Mouse (Mus musculus): ENCODE results near the gene Slc25a26. TPM values are rescaled to one million over a fixed set of nuclear protein-coding genes. Genes with fewer than 3 reads are reported as not detected.

Gene Slc25a26
- polyA plus RNA-seq, 1 experiment from 2014 or later: 9.1 TPM

DNA sequence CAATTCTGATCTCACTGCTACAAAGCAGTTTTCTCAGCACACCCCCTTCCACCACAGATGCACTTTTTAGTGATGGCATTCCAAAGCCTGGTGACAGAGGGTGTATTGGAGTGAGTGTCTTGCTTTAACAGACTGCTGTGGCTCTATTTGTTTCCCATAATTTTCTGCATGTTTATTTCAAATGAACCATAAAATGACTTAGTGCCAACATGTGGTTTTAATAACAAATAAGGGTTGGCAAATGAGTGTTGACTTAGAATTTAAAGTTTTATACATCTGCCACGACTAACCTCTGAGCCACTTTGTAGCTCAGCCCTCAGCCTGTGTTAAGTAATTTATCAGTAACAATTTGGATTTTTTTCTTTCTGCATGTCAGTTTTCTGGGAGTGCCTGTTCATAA is 61.2 kb downstream of the Slc25a26 start:
- Histone ChIP-seq H3K4me1 (no peaks in the 10 kb centered on the region), H3K27me3 (no peaks in the 10 kb centered on the region), H3K4me2 (replicated peaks) (no peak overlapping the region), H3K9me3 (no peaks in the 10 kb centered on the region), H3K4me3 (no peak overlapping the region), H3K36me3 (no peaks in the 10 kb centered on the region), H3K27ac (replicated peaks) (no peak overlapping the region), H3K9ac (replicated peaks) (no peak overlapping the region)
- no peak for ATAC-seq (replicated peaks)
- WGBS: 70% methylated on average over 1 of the region's 1 CpGs

DNA sequence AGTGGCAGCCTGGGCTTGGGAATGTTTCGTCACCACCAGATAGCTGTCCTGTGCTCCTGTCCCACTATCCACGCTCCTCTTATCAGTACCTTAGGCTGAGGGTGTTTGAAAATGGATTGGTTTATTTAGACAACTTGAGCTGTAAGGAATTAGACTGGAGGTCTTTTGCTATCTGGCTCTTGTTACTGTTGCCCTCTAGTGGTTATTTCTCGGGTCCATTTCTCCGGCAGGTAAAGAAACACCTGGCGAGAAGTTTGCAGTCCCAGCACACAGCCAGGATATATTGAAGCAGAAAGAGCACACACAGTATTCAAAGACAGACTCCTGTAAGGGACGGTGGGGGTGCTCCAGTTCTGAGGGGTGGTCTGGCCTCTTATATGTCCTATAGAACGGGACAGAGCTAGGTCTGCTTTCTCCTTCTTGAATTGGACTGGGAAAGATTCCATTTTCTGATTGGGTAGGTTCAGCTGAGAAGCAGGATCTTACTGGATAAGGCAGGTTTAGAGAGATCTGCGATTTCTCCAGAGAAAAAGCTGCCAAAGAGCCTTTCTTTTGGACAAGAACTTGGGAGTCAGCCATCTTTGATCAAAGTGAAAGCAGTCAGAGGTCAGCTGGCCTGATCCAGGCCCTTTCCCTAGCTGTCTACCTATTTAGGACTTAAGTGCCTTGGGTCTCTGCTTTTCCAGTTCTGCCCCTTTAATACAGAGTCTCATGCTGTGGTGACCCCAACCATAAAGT is 63.2 kb downstream of the Slc25a26 start:
- no peak overlapping the region for H3K4me2 ChIP-seq (replicated peaks)
- H3K4me1 ChIP-seq: no peaks in the 10 kb centered on the region
- H3K9ac ChIP-seq (replicated peaks): no peak overlapping the region
- H3K27ac ChIP-seq (replicated peaks): no peak overlapping the region
- no peaks in the 10 kb centered on the region for H3K27me3 ChIP-seq
- WGBS: 61% methylated on average over 8 of the region's 8 CpGs
- no peak for ATAC-seq (replicated peaks)
- no peaks in the 10 kb centered on the region for H3K36me3 ChIP-seq
- no peak overlapping the region for H3K4me3 ChIP-seq
- no peaks in the 10 kb centered on the region for H3K9me3 ChIP-seq

GRCm38 (mm10) chr6:94565766-94566165 is 65.6 kb downstream of the Slc25a26 start:
- 95% methylated on average over 2 of the region's 2 CpGs for WGBS
- Histone ChIP-seq H3K9ac (replicated peaks) (no peak overlapping the region), H3K9me3 (no peaks in the 10 kb centered on the region), H3K27ac (replicated peaks) (no peak overlapping the region), H3K4me2 (replicated peaks) (no peak overlapping the region), H3K27me3 (no peaks in the 10 kb centered on the region), H3K4me1 (no peaks in the 10 kb centered on the region), H3K36me3 (no peaks in the 10 kb centered on the region), H3K4me3 (no peak overlapping the region)
- ATAC-seq (replicated peaks): no peak

DNA sequence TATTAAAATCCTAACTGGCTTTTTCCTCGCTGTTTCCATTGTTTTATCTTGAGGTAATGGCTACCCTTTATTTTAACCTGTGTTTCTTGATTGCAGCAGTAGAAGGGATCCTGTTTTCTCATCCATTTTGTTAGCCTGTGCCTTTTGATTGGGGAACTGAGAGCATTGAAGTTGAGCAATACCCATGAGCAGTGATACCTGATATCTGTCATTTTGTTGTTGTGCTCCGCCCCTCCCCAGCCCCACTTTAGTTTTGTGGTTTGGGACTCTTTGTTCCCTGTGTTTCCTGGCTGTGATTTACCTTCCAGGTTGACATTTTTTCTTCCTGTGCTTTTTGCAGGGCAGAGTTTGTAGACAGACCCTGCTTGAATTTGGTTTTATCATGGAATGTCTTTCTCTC is 67.9 kb downstream of the Slc25a26 start:
- ATAC-seq (replicated peaks): no peak
- H3K27ac ChIP-seq (replicated peaks): no peak overlapping the region
- no peak overlapping the region for H3K9ac ChIP-seq (replicated peaks)
- H3K36me3 ChIP-seq: no peaks in the 10 kb centered on the region
- WGBS: 90% methylated on average over 2 of the region's 2 CpGs
- no peak overlapping the region for H3K4me3 ChIP-seq
- H3K27me3 ChIP-seq: no peaks in the 10 kb centered on the region
- no peaks in the 10 kb centered on the region for H3K9me3 ChIP-seq
- no peaks in the 10 kb centered on the region for H3K4me1 ChIP-seq
- no peak overlapping the region for H3K4me2 ChIP-seq (replicated peaks)

GRCm38 (mm10) chr6:94575526-94576166 is 75.5 kb downstream of the Slc25a26 start:
- peak overlapping the region; percentile 49 for H3K27ac ChIP-seq (replicated peaks)
- ATAC-seq (replicated peaks): peak; percentile 53; the same call in 1 of the 2 replicates
- no peaks in the 10 kb centered on the region for H3K36me3 ChIP-seq
- no peak overlapping the region for H3K9ac ChIP-seq (replicated peaks)
- 24% methylated on average over 9 of the region's 9 CpGs for WGBS
- H3K4me2 ChIP-seq (replicated peaks): no peak overlapping the region
- no peaks in the 10 kb centered on the region for H3K9me3 ChIP-seq
- no peak overlapping the region for H3K4me3 ChIP-seq
- H3K27me3 ChIP-seq: no peaks in the 10 kb centered on the region
- peaks cover 26% of the 10 kb centered on the region for H3K4me1 ChIP-seq

DNA sequence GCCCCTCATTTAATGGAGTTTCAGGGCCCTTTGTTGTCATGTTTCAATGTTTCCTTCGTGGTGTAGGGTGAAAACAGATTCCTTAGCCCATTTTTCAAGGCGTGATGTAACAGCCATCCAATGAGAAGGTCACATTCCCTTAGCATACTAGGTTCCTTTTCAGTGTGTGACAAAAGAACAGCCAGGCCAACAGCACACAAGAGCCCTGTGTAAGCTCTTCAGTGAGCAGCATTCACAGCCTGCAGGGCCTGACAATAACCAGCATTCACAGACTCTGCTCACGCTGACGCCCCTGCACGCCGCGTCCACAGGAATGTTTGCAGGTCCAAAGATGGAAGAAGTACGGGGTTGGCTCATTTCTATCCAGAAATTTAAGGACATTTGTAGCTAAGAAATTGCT is 77.9 kb downstream of the Slc25a26 start:
- Histone ChIP-seq H3K9ac (replicated peaks) (no peak overlapping the region), H3K27me3 (no peaks in the 10 kb centered on the region), H3K4me2 (replicated peaks) (no peak overlapping the region), H3K36me3 (no peaks in the 10 kb centered on the region), H3K27ac (replicated peaks) (0 out of 2 replicates have a peak overlapping the region, but pooled peaks have one; percentile 40), H3K9me3 (no peaks in the 10 kb centered on the region), H3K4me3 (no peak overlapping the region), H3K4me1 (peaks cover 26% of the 10 kb centered on the region)
- 9% methylated on average over 8 of the region's 8 CpGs for WGBS
- peak; percentile 89 for ATAC-seq (replicated peaks)

GRCm38 (mm10) chr6:94582055-94582454 is 81.9 kb downstream of the Slc25a26 start:
- 85% methylated on average over 9 of the region's 9 CpGs for WGBS
- Histone ChIP-seq H3K4me2 (replicated peaks) (no peak overlapping the region), H3K36me3 (no peaks in the 10 kb centered on the region), H3K27ac (replicated peaks) (no peak overlapping the region), H3K9ac (replicated peaks) (no peak overlapping the region), H3K4me3 (no peak overlapping the region), H3K9me3 (no peaks in the 10 kb centered on the region), H3K27me3 (no peaks in the 10 kb centered on the region), H3K4me1 (peaks cover 8% of the 10 kb centered on the region; the same call in 1 of the 2 replicates)
- ATAC-seq (replicated peaks): no peak

GRCm38 (mm10) chr6:94584147-94584695 is 84.1 kb downstream of the Slc25a26 start:
- Histone ChIP-seq H3K27me3 (no peaks in the 10 kb centered on the region), H3K4me1 (no peaks in the 10 kb centered on the region), H3K4me2 (replicated peaks) (no peak overlapping the region), H3K27ac (replicated peaks) (no peak overlapping the region), H3K9me3 (no peaks in the 10 kb centered on the region), H3K9ac (replicated peaks) (no peak overlapping the region), H3K36me3 (no peaks in the 10 kb centered on the region), H3K4me3 (no peak overlapping the region)
- 96% methylated on average over 9 of the region's 9 CpGs for whole genome bisulfite sequencing
- no peak for ATAC-seq (replicated peaks)

DNA sequence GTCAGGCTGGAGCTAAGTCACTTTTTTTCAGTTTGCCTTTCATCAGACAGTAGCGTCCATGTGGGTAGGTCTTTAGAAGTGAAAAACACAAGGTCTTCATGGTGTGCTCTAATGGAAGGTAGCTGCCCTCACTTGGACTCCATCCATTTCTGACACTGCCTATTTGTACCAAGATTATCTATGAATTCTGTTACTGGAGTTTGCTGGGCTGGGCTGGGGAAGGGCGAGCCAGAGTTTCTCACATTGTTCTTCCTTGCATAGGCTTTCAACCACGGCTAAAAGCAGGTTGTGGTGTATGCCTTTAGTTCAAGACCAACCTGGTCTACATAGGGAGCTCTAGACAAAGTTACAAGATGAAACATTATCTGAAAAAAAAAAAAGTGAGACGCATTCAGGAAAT is 84.8 kb downstream of the Slc25a26 start:
- Histone ChIP-seq H3K4me1 (no peaks in the 10 kb centered on the region), H3K9me3 (no peaks in the 10 kb centered on the region), H3K4me2 (replicated peaks) (no peak overlapping the region), H3K9ac (replicated peaks) (no peak overlapping the region), H3K27me3 (no peaks in the 10 kb centered on the region), H3K4me3 (no peak overlapping the region), H3K36me3 (no peaks in the 10 kb centered on the region), H3K27ac (replicated peaks) (no peak overlapping the region)
- ATAC-seq (replicated peaks): no peak
- WGBS: 88% methylated on average over 4 of the region's 4 CpGs

GRCm38 (mm10) chr6:94588365-94588764 is 88.2 kb downstream of the Slc25a26 start:
- H3K9me3 ChIP-seq: no peaks in the 10 kb centered on the region
- no peaks in the 10 kb centered on the region for H3K36me3 ChIP-seq
- H3K9ac ChIP-seq (replicated peaks): no peak overlapping the region
- no peak overlapping the region for H3K4me3 ChIP-seq
- no peak overlapping the region for H3K4me2 ChIP-seq (replicated peaks)
- H3K27me3 ChIP-seq: no peaks in the 10 kb centered on the region
- 91% methylated on average over 4 of the region's 4 CpGs for WGBS
- H3K4me1 ChIP-seq: peaks cover 13% of the 10 kb centered on the region
- ATAC-seq (replicated peaks): no peak
- no peak overlapping the region for H3K27ac ChIP-seq (replicated peaks)

DNA sequence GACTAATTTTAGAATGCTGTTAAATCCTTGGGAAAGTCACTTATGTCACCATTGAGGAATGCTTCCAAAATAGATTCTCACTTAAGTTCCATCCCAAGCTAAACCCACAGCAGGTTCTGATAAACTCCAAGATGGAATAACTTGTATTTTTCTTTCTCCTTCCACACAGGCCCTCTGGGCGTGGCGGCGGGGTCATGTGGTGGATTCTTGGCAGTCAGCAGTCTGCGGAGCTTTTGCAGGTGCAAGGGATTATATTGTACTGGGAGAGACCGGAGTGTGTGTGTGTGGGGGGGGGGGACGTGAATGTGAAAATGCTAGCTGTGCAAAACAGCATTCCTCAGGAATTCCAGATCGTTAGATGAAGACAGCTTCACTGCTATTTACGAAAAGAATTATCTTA is 92.1 kb downstream of the Slc25a26 start:
- Histone ChIP-seq H3K4me1 (peaks cover 31% of the 10 kb centered on the region), H3K4me2 (replicated peaks) (no peak overlapping the region), H3K27me3 (no peaks in the 10 kb centered on the region), H3K9me3 (no peaks in the 10 kb centered on the region), H3K27ac (replicated peaks) (peak overlapping the region; percentile 23), H3K36me3 (no peaks in the 10 kb centered on the region), H3K4me3 (no peak overlapping the region), H3K9ac (replicated peaks) (no peak overlapping the region)
- ATAC-seq (replicated peaks): no peak
- WGBS: 19% methylated on average over 8 of the region's 8 CpGs

- H3K4me2 ChIP-seq (replicated peaks): no peak overlapping the region
- H3K9me3 ChIP-seq: no peaks in the 10 kb centered on the region
- peak overlapping the region; percentile 23 for H3K27ac ChIP-seq (replicated peaks)
- no peaks in the 10 kb centered on the region for H3K36me3 ChIP-seq
- ATAC-seq (replicated peaks): peak; percentile 68; the same call in 1 of the 2 replicates
- H3K4me3 ChIP-seq: no peak overlapping the region
- H3K4me1 ChIP-seq: peaks cover 31% of the 10 kb centered on the region
- no peaks in the 10 kb centered on the region for H3K27me3 ChIP-seq
- 17% methylated on average over 4 of the region's 4 CpGs for WGBS
- H3K9ac ChIP-seq (replicated peaks): no peak overlapping the region
Measured at GRCm38 (mm10) chr6:94592710-94593109, 92.6 kb downstream of the Slc25a26 start.

Data from forebrain, embryonic 15.5 days (tissue).